Mouse (Mus musculus) left cerebral cortex, adult 6 months (tissue): Measurements from ENCODE around the gene Gm45783. TPM values are rescaled to one million over a fixed set of nuclear protein-coding genes. Genes with fewer than 3 reads are reported as not detected.

Experiments
- long read RNA-seq, 2 experiments: library from polyadenylated mRNA; unstranded; transcript quantifications; one replicate each; pipeline ENCODE4 v2.0.0; 2019 to 2020
- polyA plus RNA-seq: library from polyadenylated mRNA; unstranded; fragments of <200 nt; fragmentation: Nextera tagmentation; gene quantifications from 2 replicates; pipeline ENCODE4 v1.2.3, GENCODE M21; 2021

Gene Gm45783
- polyA plus RNA-seq: 0.33 TPM in 1 of 2 replicates, not detected in the other
- long read RNA-seq, experiment 1: 0 reads
- long read RNA-seq, experiment 2: 0 reads

GRCm38 (mm10) chr7:7374431-7374830 lies at the start of gene Gm45783:
Gene Gm45783, minus strand, starts transcription at chr7:7374573.

GRCm38 (mm10) chr7:7399603-7400002 lies 25.2 kb upstream of the Gm45783 start, which contains the start of gene Vmn2r31:
Gene Vmn2r31, minus strand, starts transcription at chr7:7399703.

GRCm38 (mm10) chr7:7337509-7337908 lies 36.9 kb downstream of the Gm45783 start, which contains the start of gene Vmn2r30:
Gene Vmn2r30, minus strand, starts transcription at chr7:7337609.

Other genes starting within 250 kb of the Gm45783 start
- 0.48 and 0.88 TPM in 2 replicates for gene Zfp773, start 237.8 kb downstream of the Gm45783 start, polyA plus RNA-seq
- gene Zfp418, start 203.2 kb downstream of the Gm45783 start, polyA plus RNA-seq: 3.2 and 3.4 TPM in 2 replicates
- gene Zfp772, start 164.6 kb downstream of the Gm45783 start, polyA plus RNA-seq: 4.1 and 4.9 TPM in 2 replicates
- 0.39 and 1.1 TPM in 2 replicates for gene Vmn2r29, start 127.2 kb downstream of the Gm45783 start, polyA plus RNA-seq
- 11.5 and 12.4 TPM in 2 replicates for gene Gm45844, start 96.3 kb downstream of the Gm45783 start, polyA plus RNA-seq
- gene Clcn4, start 73.7 kb downstream of the Gm45783 start, polyA plus RNA-seq: 119 and 147 TPM in 2 replicates
- 0.01 TPM in 1 of 2 replicates, not detected in the other for gene Vmn2r30, start 37.0 kb downstream of the Gm45783 start, polyA plus RNA-seq
- gene Vmn2r31, start 25.1 kb upstream of the Gm45783 start, polyA plus RNA-seq: not detected in 2 replicates
- gene Vmn2r32, start 105.4 kb upstream of the Gm45783 start, polyA plus RNA-seq: not detected in 2 replicates
- not detected in 2 replicates for gene Vmn2r33, start 192.2 kb upstream of the Gm45783 start, polyA plus RNA-seq